Mouse (Mus musculus) hindbrain, embryonic 10.5 days (tissue): ENCODE data around the gene Gdi1. TPM values are rescaled to one million over a fixed set of nuclear protein-coding genes. Genes with fewer than 3 reads are reported as not detected.

ENCODE experiments used
- DNase-seq: peaks from one replicate; pipeline ENCODE4 v3.0.0-alpha.2; 2017; ENCODE audit warnings: low spot score
- H3K27ac ChIP-seq: fragments of 300-500 bp; sonication (generic); 2 replicates; pipeline ENCODE4 v1.5.1; 2016; ENCODE audit warnings: mild to moderate bottlenecking, moderate library complexity
- H3K27me3 ChIP-seq: fragments of 300-500 bp; sonication (generic); 2 replicates; pipeline ENCODE4 v1.6.1; 2016; ENCODE audit warnings: mild to moderate bottlenecking; ENCODE audit not compliant: poor library complexity, insufficient read depth, severe bottlenecking
- H3K36me3 ChIP-seq: fragments of 300-500 bp; sonication (generic); 2 replicates; pipeline ENCODE4 v1.6.1; 2016; ENCODE audit warnings: mild to moderate bottlenecking, moderate library complexity
- H3K4me1 ChIP-seq: fragments of 300-500 bp; sonication (generic); replicated peaks from 2 replicates; pipeline ENCODE4 v1.6.1; 2016; ENCODE audit warnings: mild to moderate bottlenecking
- H3K4me3 ChIP-seq: fragments of 300-500 bp; sonication (generic); 2 replicates; pipeline ENCODE4 v1.5.1; 2016; ENCODE audit warnings: mild to moderate bottlenecking, moderate library complexity
- H3K9me3 ChIP-seq: fragments of 300-500 bp; sonication (generic); 2 replicates; pipeline ENCODE4 v1.6.1; 2016; ENCODE audit warnings: mild to moderate bottlenecking, moderate library complexity
- WGBS: fragments of 180-500 bp; shearing (Covaris S2); methylation state at CpG from one replicate; pipeline ENCODE4 v1.1.7; 2016; 5-methylcytosine and 5-hydroxymethylcytosine counted together
- polyA plus RNA-seq: library from polyadenylated mRNA; unstranded; fragments of >200 nt; fragmentation: Nextera tagmentation; extraction: Ambion mirVana; gene quantifications from 2 replicates; pipeline ENCODE4 v1.2.1, GENCODE M21; 2016

Gene Gdi1
- polyA plus RNA-seq: 331 and 436 TPM in 2 replicates

DNA sequence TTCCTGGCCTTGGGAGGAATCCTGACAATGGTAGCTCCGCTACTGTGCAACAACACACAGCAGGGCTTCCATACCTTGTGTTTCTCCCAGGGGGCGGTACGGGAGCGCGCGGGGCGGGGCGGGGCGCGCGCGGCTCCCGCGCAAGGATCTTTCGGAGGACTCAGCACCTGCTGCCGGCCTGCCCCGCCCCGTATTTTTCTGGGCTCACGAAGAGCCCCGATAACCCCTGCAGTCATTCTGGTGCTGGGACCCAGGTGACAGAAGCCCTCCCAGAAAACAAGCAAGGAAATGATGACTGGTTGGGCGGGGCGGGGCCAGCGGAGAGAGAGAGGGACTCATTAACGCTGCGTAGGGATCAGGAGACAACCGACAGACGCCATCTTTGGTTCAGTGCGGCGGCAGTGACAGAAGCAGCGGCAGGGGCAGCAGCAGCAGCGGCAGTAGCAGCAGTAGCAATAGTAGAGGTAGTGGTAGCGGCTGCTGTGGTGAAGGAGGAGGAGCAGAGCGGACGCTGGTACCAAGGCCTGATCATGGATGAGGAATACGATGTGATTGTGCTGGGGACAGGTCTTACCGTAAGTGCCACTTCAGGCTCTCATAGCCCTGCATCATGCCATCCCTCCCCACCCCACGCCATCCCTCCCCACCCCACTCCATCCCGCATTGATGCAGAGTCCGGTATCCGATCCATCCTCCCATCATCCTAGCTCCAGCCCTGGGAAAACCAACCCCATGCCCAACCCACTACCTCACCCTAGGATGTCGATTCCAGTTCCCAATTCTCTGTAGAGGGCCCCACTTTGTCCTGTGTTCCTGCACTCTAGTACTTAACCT, at the start of gene Gdi1:
TSS of gene Gdi1 (plus strand) at position 132 of the 834 bp plus-strand sequence.
- 23% methylated on average over 41 of the region's 41 CpGs for WGBS
- peak; percentile 76 for DNase-seq
- H3K27ac ChIP-seq: peak within 1 kb of the TSS; percentile 95
- H3K27me3 ChIP-seq: no peaks in the 10 kb centered on the region
- H3K4me1 ChIP-seq: peaks cover 10% of the 10 kb centered on the region; the same call in 1 of the 2 replicates
- peak within 1 kb of the TSS; percentile 69 for H3K4me3 ChIP-seq
- H3K36me3 ChIP-seq: peaks cover 80% of the 10 kb centered on the region
- H3K9me3 ChIP-seq: no peaks in the 10 kb centered on the region

DNA sequence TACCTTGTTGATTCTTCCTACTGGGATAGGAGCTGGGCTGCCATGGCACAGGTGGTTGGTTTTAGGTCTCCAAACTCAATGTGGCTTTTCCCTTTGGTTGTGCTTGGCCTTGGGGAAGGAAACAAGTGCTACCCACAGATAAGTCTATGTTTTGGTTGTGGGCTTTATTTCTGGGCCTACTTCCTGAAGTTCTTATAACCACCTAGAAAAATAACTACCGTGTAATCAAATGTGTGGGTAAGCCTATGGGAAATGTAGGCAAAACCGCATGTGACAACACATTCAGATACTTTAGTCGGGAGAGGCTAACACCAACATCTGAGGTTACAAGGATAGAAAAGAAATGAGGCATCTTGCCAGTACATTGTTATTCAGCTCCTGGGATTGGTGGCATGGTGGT, 47.1 kb upstream of the Gdi1 start:
- 95% methylated on average over 3 of the region's 3 CpGs for WGBS
- DNase-seq: no peak
- no peak overlapping the region for H3K4me3 ChIP-seq
- peaks cover 5% of the 10 kb centered on the region for H3K4me1 ChIP-seq
- peaks cover 35% of the 10 kb centered on the region for H3K36me3 ChIP-seq
- H3K27me3 ChIP-seq: no peaks in the 10 kb centered on the region
- H3K9me3 ChIP-seq: no peaks in the 10 kb centered on the region
- no peak overlapping the region for H3K27ac ChIP-seq

DNA sequence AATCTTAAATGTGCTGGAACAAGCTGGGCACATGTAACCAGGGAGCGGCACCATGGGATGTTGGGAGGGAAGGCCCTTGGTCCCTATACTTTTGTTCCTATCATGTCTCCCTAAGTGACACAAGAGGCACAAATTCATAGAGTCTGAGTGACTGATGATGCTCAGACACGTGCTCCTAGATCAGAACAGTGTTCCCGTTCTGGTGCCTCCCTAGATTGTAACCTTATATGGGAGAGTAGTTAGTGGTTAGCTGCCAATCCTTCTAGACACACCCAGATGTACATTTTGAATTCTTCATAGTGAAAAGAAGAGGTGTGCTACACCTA, 35.1 kb upstream of the Gdi1 start:
- no peak for DNase-seq
- Histone ChIP-seq H3K27me3 (no peaks in the 10 kb centered on the region), H3K4me3 (peak overlapping the region; percentile 62), H3K4me1 (peaks cover 4% of the 10 kb centered on the region), H3K9me3 (no peaks in the 10 kb centered on the region), H3K36me3 (peaks cover 14% of the 10 kb centered on the region), H3K27ac (peak overlapping the region; percentile 94)
- 24% methylated on average over 3 of the region's 3 CpGs for WGBS

DNA sequence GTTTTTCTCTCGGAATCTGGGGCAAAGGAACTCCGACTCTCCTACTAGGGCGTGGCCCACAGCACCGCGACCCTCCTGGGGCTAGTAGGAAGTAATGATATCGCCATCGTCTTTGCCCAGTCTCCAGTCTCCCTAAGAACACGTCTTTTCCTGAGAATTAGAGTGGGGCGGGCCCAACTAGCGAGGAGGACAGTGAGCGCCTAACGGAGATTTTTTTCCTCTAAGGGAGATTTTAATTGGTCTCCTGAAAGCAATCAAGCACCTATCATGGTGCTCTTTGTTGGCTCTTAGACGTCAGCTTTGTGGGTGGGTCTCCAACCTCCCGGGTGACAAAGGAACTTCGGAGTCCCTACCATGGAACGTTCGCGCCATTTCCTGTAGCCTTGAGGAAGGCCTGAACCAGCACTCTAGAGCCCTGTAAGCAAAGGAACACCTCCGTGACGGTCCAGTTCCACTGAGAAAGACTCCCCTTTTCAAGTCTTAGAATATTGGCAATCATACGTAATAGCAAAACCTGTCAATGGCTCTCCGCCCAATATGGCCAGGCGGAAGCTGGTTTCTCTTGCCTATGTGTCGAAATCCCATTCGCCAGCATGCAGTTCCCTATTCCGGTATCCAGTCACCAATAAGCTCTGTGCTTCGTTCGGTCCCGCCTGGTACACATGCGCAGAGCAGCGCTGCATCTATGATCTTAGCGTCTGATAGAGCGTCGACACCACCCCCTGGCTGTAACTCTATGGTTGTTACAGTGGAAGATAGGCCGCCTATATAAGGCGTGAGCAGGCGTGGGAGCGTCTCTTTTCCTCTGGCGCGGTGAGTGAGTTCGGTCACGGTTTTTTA, 34.5 kb upstream of the Gdi1 start, which contains the start of gene Rpl10:
TSS of gene Rpl10 (plus strand) at position 751 of the 840 bp plus-strand sequence.
- Histone ChIP-seq H3K36me3 (peaks cover 14% of the 10 kb centered on the region), H3K4me1 (peaks cover 4% of the 10 kb centered on the region), H3K9me3 (no peaks in the 10 kb centered on the region), H3K4me3 (peak within 1 kb of the TSS; percentile 62), H3K27ac (peak within 1 kb of the TSS; percentile 94), H3K27me3 (no peaks in the 10 kb centered on the region)
- peak; percentile 90 for DNase-seq
- 15% methylated on average over 42 of the region's 42 CpGs for WGBS

DNA sequence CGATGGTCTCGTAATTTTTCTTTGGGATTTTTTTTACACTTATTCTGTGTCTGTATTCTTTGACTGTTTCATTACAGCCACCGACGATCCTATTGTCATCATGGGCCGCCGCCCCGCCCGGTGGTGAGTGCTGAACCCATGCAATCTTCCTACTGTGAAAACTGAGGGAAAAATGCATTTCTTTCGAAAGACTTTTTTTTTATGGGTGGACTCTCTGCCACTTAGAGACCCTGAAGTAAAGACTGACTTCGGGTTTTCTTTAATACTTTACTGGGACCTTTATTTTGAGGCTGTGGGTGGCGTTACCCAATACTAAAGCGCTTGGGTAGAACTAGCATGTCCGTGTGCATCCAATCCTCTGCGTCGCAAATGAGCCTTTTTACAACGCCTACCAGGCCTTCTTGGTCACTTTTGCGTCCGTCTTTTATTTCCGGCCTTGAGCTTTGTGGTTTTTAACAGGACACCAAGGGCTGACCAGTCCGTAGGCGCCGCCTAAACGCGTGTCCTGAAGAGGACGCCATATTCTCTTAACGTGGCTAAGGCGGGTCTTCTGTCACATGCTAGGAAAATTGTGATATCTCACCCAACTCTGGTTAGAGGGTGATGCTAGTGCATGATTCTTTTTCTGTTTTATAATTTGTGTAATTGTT, 33.8 kb upstream of the Gdi1 start:
- WGBS: 15% methylated on average over 27 of the region's 27 CpGs
- peaks cover 4% of the 10 kb centered on the region for H3K4me1 ChIP-seq
- H3K9me3 ChIP-seq: no peaks in the 10 kb centered on the region
- H3K4me3 ChIP-seq: peak overlapping the region; percentile 62
- peak overlapping the region; percentile 94 for H3K27ac ChIP-seq
- peaks cover 14% of the 10 kb centered on the region for H3K36me3 ChIP-seq
- no peaks in the 10 kb centered on the region for H3K27me3 ChIP-seq
- peak; percentile 30 for DNase-seq

DNA sequence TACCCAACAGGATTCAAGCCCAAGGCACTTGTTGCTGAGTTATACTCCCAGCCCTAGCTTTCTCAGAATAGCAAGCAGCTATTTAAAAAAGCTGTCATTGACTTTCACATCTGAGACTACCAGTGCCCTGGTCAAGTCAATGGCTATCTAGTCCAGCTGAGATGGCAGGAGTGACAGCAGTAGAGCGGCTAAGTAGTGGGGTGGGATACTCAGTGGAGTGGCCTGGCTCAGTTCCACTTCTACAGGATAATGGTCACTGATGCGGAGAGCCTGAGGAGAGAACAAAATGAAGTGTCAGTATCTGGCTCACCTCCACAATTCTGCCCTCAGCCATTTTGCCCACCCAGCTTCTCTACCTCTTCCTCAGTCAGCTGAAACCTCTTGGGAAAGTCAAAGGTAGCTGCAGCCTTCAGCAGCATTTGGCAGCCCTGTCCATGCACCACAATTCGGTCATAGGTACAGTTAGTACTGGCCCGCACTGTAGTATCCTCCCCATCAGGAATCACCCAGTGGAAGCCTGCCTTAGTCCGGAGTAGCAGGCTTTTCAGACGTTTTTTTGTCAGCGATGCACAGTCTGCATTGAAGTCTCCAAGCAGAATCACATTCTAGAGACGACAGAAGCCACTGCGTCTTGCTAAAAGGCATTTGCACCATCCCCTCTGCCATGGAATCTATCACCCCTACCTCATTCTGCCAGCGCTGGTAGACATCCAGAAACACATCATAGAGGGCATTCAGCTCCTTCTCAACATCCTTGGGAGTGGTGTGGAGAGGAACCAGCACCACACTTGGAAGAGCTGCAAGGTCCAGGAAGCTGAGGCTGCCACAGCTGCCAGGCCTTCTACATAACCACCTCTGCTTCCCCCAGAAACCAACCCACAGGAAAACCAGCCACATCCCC, 31.1 kb upstream of the Gdi1 start:
- Histone ChIP-seq H3K36me3 (peaks cover 14% of the 10 kb centered on the region), H3K4me1 (peaks cover 4% of the 10 kb centered on the region), H3K9me3 (no peaks in the 10 kb centered on the region), H3K27me3 (no peaks in the 10 kb centered on the region), H3K27ac (no peak overlapping the region), H3K4me3 (peak overlapping the region; percentile 6; the same call in 1 of the 2 replicates)
- WGBS: 29% methylated on average over 10 of the region's 10 CpGs
- DNase-seq: peak; percentile 10

DNA sequence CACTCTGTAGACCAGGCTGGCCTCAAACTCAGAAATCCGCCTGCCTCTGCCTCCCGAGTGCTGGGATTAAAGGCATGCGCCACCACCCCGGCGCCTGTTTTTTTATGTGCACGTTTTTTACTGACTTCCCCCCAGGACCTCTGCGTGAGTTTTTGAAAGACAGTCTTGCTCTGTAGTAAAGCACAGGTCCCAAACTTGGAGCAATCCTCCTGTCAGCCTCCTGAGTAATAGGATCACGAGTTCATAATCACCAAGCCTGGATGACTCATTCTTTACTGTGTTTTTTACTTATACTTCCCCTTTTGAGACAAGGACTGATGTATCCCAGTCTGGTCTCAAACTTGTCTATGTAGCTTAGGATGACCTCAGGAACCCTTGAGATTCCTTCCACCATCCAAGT, 26.9 kb upstream of the Gdi1 start:
- H3K4me1 ChIP-seq: peaks cover under 1% of the 10 kb centered on the region; the same call in 1 of the 2 replicates
- DNase-seq: no peak
- no peak overlapping the region for H3K4me3 ChIP-seq
- no peaks in the 10 kb centered on the region for H3K9me3 ChIP-seq
- WGBS: 76% methylated on average over 8 of the region's 8 CpGs
- H3K36me3 ChIP-seq: peaks cover 5% of the 10 kb centered on the region; the same call in 1 of the 2 replicates
- no peak overlapping the region for H3K27ac ChIP-seq
- H3K27me3 ChIP-seq: no peaks in the 10 kb centered on the region

DNA sequence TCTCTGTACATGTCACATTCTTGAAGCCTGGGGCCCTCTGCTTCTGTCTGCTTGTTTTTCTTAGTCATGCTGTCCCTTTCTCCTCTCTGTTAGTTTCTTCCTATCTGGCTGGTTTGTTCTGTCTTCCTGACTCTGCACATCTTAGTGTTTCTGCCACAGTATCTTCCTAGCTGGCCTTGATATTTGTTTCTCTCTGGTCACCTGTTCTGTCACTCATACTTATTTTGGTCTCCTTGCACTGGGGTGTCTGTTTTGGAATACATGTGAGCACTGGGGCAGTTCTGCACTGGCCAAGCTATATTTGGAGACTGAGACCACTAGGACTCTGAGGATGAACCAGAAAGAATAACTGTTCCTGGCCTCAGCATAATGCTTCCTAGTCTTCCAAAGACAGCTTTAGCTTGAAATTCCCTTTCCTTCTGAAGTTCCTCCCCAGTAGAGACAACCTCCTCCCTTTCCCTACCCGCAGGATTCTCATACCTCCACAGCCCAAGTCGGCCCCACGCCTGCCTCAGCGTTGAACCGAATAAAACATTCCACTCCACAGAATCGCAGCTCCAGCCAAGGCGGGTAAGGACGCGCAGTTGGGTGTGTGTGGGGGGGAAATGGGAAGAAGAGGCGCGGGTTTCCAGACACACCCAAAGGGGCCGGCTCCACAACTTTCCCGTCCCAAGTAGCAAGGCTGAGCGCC, 23.6 kb upstream of the Gdi1 start:
- Histone ChIP-seq H3K27ac (peak overlapping the region; percentile 88), H3K4me1 (peaks cover 12% of the 10 kb centered on the region), H3K9me3 (no peaks in the 10 kb centered on the region), H3K4me3 (peak overlapping the region; percentile 69), H3K27me3 (no peaks in the 10 kb centered on the region), H3K36me3 (no peaks in the 10 kb centered on the region)
- DNase-seq: no peak
- WGBS: 19% methylated on average over 14 of the region's 14 CpGs

DNA sequence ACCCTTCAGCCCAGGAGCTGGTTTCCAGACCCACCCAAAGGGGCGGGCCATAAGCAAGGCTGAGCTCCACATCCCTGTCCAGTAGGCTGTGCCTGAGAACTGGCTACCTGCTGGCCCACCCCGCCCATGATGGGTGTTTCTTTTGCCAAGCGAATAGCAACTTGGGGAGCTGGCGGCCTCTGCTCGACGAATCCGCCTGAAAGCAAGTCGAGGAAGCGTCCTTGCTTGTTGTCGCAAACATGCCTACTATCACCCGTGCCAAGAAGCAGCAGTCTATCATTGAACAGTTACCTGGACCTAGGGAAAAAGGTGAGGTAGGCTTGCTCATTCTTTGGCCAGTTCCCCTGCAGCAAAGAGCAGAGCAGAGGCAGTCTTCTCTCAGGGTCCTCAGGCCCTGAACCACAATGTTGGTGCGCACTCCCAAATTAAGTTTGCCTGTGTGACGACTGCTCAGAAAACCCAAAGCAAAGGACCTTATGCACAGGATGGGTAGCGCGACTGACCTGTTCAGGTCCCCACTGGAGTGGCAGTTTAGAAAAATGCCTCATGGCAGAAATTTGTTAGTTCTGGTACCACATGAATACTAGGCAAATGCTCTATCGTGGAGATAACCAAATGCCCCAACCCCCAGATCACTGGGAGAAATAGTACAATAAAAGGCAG, 22.9 kb upstream of the Gdi1 start, which contains the start of the genes Taz and Dnase1l1:
TSS of gene Taz (plus strand) at position 181 of the 663 bp plus-strand sequence.
TSS of gene Dnase1l1 (minus strand) at position 606 of the 663 bp plus-strand sequence.
- peaks cover 12% of the 10 kb centered on the region for H3K4me1 ChIP-seq
- DNase-seq: peak; percentile 58
- 16% methylated on average over 16 of the region's 16 CpGs for WGBS
- peak within 1 kb of the TSS; percentile 88 for H3K27ac ChIP-seq
- H3K36me3 ChIP-seq: no peaks in the 10 kb centered on the region
- H3K4me3 ChIP-seq: peak within 1 kb of the TSS; percentile 69
- H3K9me3 ChIP-seq: no peaks in the 10 kb centered on the region
- no peaks in the 10 kb centered on the region for H3K27me3 ChIP-seq

DNA sequence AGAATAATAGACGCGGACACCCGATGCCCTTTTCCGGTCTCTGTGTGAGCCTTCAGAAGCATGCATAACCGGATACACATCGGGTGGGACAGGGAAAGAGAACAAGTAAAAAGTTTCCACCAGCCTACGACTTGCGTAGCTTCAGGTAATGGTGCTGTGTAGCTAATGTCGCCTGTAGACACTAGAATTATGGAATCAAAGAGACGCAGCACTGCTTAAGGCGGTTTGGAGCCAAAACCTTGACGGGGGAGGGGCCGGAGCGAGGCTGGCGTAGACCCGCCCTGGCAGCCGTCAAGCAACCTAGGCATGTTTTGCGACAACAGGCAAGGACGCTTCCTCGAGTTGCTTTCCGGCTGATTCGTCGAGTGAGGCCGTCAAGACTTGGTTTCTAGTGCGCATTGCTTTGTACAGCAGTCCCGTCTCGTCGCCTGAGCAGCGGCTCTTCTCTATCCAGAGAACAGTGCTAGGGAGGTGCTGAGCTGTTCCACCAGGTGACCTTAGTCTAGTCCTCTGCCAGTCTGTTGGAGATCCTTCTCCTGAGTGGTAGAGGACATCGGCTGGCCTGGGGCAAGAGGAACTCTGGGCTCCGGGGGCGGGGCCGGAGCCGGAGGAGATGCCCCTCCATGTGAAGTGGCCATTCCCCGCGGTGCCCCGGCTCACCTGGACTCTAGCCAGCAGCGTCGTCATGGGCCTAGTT, 22.3 kb upstream of the Gdi1 start:
- Histone ChIP-seq H3K27me3 (no peaks in the 10 kb centered on the region), H3K4me1 (peaks cover 12% of the 10 kb centered on the region), H3K36me3 (no peaks in the 10 kb centered on the region), H3K4me3 (peak overlapping the region; percentile 69), H3K27ac (peak overlapping the region; percentile 88), H3K9me3 (no peaks in the 10 kb centered on the region)
- 17% methylated on average over 39 of the region's 39 CpGs for WGBS
- peak; percentile 81 for DNase-seq
